Mouse (Mus musculus) megakaryocyte progenitor cell, adult 5-6 weeks (primary cell): Measurements from ENCODE around the gene Cfap97d1. TPM values are rescaled to one million over a fixed set of nuclear protein-coding genes. Genes with fewer than 3 reads are reported as not detected.

Experiments used
- ATAC-seq: replicated peaks from 2 replicates; pipeline ENCODE4 v1.8.0; 2016; ENCODE audit warnings: mild to moderate bottlenecking, moderate TSS enrichment, inconsistent platforms; ENCODE audit not compliant: poor library complexity
- total RNA-seq, 2 experiments: library from RNA; stranded (forward) in 1 of 2; stranded (reverse) in 1 of 2; fragments of 157-497, 149-512 nt in 1 of 2; fragments of 200-1000 nt in 1 of 2; gene quantifications; 2 replicates each; pipeline versions ENCODE4 v1.2.3 to v1.2.4; 2015 to 2017

Cfap97d1 gene
- total RNA-seq, 2 experiments from 2014 or later, result not detected

GRCm38 (mm10) chr11:102008372-102008771 is 24.3 kb downstream of the Cfap97d1 start:
- no peak for ATAC-seq

GRCm38 (mm10) chr11:102008954-102009637 is 25.0 kb downstream of the Cfap97d1 start:
- no peak for ATAC-seq

GRCm38 (mm10) chr11:102010140-102010539 is 26.1 kb downstream of the Cfap97d1 start:
- ATAC-seq, result no peak

- no peak for ATAC-seq
Measured at GRCm38 (mm10) chr11:102011510-102011909, 27.4 kb downstream of the Cfap97d1 start.

GRCm38 (mm10) chr11:102013201-102013600 is 29.1 kb downstream of the Cfap97d1 start:
- ATAC-seq, result no peak

DNA sequence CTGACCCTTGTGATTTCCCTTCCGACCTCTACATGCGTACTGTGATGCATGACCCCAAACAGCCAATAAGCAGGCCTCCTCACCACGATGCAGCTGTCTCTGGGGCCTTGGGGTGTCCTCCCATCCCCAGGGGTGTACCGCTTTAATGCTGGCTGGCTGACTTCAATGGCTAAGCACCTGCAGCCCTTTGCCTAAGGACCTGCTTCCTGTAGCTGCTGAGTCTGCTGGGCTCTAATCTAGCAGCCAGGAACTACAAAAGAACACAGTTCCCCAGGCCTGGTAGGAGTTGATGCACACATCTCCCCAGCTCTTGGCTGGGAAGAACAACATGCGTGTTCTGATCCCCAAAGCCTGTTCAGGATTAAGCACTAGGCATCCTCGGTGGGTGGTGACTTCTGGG is 31.4 kb downstream of the Cfap97d1 start:
- ATAC-seq, result no peak

GRCm38 (mm10) chr11:102016136-102016535 is 32.1 kb downstream of the Cfap97d1 start:
- no peak for ATAC-seq

- no peak for ATAC-seq
Measured at GRCm38 (mm10) chr11:102019736-102020135, 35.7 kb downstream of the Cfap97d1 start.

GRCm38 (mm10) chr11:102021196-102021595 is 37.1 kb downstream of the Cfap97d1 start:
- no peak for ATAC-seq

DNA sequence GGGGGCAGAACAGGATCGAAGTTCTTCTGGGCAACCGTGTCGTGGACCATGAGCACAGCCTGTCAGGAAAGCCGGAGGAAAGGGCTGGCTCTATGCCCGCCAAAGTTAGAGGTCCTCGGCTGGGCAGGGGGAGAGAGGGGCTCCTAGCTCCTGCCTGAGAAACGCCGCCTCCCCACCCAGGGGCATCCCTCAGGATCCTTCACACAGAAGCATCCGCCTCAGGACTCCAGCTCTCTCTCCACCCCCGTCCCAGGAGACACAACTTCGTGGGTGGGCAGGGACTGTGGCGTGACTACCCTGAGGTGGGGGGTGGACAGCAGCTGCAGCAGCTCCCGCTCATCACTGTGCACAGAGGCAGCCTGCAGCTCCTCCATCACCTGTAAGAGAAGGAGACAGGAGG is 39.3 kb downstream of the Cfap97d1 start:
- no peak for ATAC-seq

DNA sequence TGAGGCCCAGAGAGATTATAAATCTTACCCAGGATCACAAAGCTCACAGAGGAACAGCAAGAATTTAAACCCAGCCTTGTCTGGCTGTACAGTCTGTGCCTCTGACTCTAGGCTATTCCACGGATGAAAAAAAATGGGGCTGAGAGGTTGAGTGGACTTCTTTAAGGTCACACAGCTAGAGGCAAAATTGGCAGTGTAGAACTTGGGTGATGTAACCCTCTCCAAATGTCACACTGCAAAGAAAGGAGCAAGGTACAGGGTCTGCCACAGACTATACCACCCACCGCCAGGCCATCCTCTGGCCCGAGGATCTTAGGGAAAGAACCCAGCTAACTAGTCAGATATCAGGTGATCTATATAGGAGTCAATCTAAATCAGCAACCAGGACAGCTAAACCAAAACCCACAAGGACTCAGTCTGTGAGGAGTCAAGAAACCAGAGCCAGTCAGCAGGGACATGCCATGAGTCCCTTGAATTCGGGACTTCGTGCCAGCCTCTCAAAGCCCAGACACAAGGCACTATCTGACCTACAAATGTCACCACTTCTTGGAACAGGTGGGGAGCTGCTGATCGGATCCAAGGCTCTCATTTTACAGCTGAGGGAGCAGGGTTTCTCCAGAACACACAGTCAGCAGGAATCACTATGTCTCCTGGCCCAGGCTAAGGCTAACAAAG is 40.1 kb downstream of the Cfap97d1 start:
- no peak for ATAC-seq

GRCm38 (mm10) chr11:102024875-102025274 is 40.8 kb downstream of the Cfap97d1 start:
- no peak for ATAC-seq

DNA sequence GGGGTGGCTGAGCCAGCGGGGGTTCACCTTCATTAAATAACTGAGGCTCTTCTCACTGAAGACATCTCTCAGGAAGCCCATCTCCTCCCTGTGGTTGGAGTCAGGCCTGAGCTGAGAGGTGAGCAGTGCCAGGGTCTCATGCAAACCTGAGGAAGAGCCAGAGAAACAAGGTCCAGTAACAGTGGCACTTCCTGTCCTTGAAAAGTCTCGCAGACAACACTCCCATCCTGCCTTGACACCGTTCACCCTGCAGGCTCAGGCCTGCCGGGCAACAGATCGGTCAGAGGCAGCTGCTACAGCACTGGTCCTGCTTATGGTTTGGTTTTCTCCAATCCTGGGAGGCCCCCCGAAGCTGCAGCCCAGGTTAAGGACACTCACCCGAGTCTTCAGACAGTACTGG is 41.3 kb downstream of the Cfap97d1 start:
- ATAC-seq, result no peak

DNA sequence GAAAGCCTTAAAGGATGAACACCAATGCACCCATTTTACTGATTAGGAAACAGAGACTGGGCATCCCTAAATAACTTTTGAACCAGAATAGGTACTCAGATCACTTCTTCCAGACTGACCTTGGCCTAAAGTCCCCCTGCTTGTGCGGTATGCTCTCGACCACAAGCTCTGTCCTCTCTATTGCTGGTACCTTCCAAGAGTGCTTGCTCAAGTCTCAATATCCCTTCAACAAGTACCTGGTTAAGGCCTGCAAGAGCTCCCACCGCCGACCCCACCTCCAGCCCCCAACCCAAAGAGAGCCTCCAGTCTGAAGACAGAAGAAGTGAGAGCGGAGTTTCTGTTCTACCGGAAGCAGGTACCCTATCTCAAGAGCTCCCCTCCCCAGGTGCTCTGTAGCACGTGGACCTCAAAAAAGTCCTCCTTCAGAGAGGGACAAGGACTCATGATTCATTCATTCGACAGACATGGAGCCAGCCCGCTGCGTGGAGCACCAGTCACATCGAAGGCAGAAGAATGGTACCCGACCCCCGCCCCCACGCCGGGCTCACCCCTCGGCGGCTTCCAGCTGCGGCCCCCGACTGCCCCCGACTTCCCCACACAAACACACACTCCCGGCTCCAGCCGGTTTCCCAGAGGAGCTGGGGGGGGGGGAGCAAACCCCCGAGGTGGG is 42.0 kb downstream of the Cfap97d1 start:
- no peak for ATAC-seq

- peak; percentile 37; the same call in 1 of the 2 replicates for ATAC-seq
Measured at GRCm38 (mm10) chr11:102026694-102027360, 42.7 kb downstream of the Cfap97d1 start.

- no peak for ATAC-seq
Measured at GRCm38 (mm10) chr11:102027361-102028017, 43.4 kb downstream of the Cfap97d1 start.

DNA sequence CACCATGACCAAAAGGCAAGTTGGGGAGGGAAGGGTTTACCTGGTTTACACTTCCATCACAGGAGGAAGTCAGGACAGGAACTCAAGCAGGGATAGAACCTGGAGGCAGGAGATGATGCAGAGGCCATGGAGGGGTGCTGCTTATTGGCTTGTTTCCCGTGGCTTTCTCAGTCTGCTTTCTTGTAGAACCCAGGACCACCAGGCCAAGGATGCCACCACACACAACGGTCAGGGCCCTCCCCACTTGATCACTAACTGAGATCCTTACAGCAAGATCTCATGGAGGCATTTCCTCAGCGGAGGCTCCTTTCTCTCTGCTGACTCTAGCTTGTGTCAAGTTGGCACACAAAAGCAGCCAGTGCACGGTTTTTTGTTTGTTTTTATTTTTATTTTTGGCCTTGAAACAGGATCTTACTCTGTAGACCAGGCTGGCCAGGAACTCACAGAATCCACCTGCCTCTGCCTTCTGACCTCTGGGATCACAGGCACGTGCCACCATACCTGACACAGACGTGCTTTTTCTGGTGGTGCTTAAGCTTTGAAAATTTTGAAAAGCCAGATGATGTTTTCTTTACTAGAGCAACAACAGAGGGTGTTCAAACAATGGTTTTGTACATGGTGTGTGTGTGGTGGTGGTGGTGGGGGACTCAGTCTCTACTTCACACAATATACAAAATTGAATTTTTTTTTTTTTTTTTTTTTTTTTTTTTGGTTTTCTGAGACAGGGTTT is 44.2 kb downstream of the Cfap97d1 start, which contains the start of gene Mpp3:
Mpp3 (minus strand) TSS at position 375 of the 730 bp plus-strand sequence.
- no peak for ATAC-seq

DNA sequence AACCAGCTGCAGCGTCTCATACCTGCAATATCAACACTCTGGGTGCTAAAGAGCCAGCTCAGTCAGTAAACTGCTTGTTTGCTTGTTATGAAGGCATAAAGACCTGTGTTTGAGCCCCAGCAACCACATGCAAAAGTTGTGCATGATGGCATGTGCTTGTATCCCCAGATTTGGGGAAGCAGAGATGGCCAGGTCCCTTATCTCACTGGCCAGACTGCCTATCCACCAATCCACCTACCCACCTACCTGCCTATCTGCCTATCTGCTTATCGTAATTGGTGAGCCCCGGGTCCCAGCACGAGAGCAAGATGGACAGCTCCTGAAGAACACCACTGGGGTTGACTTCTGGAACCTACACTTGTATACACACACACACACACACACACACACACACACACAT is 45.2 kb downstream of the Cfap97d1 start:
- no peak for ATAC-seq

DNA sequence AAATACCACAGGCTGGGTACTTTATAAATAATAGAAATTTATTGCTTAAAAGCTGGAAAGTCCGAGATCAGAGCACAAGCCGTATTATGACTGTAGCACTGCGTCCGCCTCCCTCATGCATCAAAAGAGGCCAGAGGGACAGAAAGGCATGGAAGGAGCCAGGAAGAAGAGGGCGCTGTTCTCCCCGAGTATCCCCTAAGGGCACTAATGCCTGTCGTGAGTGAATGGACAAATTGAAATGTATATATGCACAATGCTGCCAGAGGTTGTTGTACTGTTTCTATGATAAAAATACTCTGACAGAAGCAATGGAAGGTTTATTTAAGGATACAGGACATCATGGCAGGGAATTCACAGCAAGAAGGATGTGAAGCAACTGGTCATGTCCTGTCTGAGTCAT is 45.9 kb downstream of the Cfap97d1 start:
- no peak for ATAC-seq

- no peak for ATAC-seq
Measured at GRCm38 (mm10) chr11:102031149-102031548, 47.1 kb downstream of the Cfap97d1 start.
